Mouse (Mus musculus) C2C12 (cell line): ENCODE results near the gene Tor4a.

ENCODE experiments used
- CEBPB ChIP-seq: IDR thresholded peaks from one replicate; pipeline ENCODE4 v1.6.1; 2011; ENCODE audit warnings: low read depth, mild to moderate bottlenecking, control low read depth, moderate library complexity
- CTCF ChIP-seq: IDR thresholded peaks from one replicate; pipeline ENCODE4 v1.5.1; 2011; ENCODE audit not compliant: control insufficient read depth, insufficient read depth, insufficient read length
- FOSL1 ChIP-seq: IDR thresholded peaks from one replicate; pipeline ENCODE4 v1.8.0; 2011; ENCODE audit warnings: mild to moderate bottlenecking, low read length; ENCODE audit not compliant: poor library complexity, insufficient read depth, severe bottlenecking
- MAX ChIP-seq: IDR thresholded peaks from one replicate; pipeline ENCODE4 v1.6.1; 2011; ENCODE audit warnings: mild to moderate bottlenecking, control low read depth
- MYOD1 ChIP-seq: IDR thresholded peaks from one replicate; pipeline ENCODE4 v1.6.1; 2011; ENCODE audit warnings: low read depth; ENCODE audit not compliant: control insufficient read depth, insufficient read length
- MYOG ChIP-seq: IDR thresholded peaks from one replicate; pipeline ENCODE4 v1.6.1; 2011; ENCODE audit not compliant: control insufficient read depth, insufficient read length; ENCODE audit errors: extremely low read depth
- USF1 ChIP-seq: IDR thresholded peaks from one replicate; pipeline ENCODE4 v1.6.1; 2011; ENCODE audit warnings: low read depth, mild to moderate bottlenecking, control low read depth, moderate library complexity

DNA sequence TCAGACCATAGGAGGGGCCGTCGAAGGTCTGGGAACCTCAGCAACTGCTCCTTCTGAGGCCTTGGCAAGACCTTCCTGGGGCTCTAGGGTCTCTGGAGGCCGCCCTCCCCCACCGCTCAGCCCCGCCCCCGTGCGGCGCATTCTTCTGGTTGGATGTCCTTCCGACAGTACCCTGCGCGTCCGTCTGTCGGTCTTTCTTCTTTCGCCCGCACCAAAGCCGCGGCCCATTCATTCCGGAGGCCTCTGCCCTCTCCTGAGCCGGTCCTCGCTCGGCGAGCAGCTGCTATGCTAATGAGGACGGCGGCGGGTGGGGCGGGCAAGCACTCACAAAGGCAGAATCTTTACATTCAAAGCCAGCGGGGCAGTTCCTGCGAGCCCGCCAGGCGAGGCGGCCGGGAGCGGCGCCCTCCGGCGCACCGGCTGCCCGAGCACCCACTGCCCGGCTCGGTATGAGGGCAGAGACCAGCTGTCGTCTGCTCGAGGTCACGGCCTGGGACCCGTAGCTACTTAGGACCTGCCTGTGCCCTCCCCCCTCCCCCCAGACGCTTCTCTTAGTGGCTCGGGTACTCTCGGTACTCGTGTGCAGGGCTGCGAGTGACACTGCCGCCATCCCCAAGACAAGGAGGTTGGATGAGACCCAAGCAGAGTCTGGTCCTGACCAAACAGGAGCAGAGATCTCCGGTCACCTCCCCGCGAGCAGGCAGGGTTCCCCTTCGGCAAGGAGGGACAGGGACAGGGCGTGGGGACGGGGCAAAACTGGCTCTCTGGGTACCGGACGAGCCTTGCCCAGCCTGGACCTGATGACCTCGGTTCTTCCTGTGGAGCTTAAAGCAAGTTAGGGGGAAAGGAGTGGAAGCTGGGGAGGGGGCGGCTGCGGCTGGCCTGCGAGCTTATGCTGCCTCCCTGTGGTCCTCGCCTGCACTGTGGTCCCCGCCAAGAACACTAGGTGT lies 10.8 kb downstream of the Tor4a start:
- peak; percentile 17 for TF ChIP-seq CTCF
- no peak for TF ChIP-seq MYOD1
- TF ChIP-seq CEBPB = no peak
- TF ChIP-seq USF1 = no peak
- no peak for TF ChIP-seq MYOG
- TF ChIP-seq MAX = no peak
- no peak for TF ChIP-seq FOSL1
